Mouse (Mus musculus) embryonic facial prominence, embryonic 14.5 days (tissue): ENCODE results near the gene Xpo1. TPM values are rescaled to one million over a fixed set of nuclear protein-coding genes. Genes with fewer than 3 reads are reported as not detected.

Experiments used
- ATAC-seq: fragments of 200-750 bp; cut with Nextera tagmentation; 2 replicates; pipeline ENCODE4 v1.8.0; 2017; ENCODE audit warnings: low read depth, moderate number of reproducible peaks, moderate TSS enrichment
- DNase-seq: peaks from one replicate; pipeline ENCODE4 v3.0.0-alpha.2; 2015; ENCODE audit warnings: low spot score
- H3K27ac ChIP-seq: fragments of 300-500 bp; sonication (generic); replicated peaks from 2 replicates; pipeline ENCODE4 v1.5.1; 2014; ENCODE audit warnings: low read depth, mild to moderate bottlenecking, low read length, moderate library complexity
- H3K27me3 ChIP-seq: fragments of 300-500 bp; sonication (generic); replicated peaks from 2 replicates; pipeline ENCODE4 v1.6.1; 2014; ENCODE audit warnings: low read length; ENCODE audit not compliant: control insufficient read depth, insufficient read depth
- H3K36me3 ChIP-seq: fragments of 300-500 bp; sonication (generic); 2 replicates; pipeline ENCODE4 v1.6.1; 2014; ENCODE audit warnings: low read length, mixed read lengths; ENCODE audit not compliant: control insufficient read depth, insufficient read depth
- H3K4me1 ChIP-seq: fragments of 300-500 bp; sonication (generic); 2 replicates; pipeline ENCODE4 v1.6.1; 2014; ENCODE audit warnings: antibody characterized with exemption, low read length; ENCODE audit not compliant: control insufficient read depth, insufficient read depth
- H3K4me2 ChIP-seq: fragments of 300-500 bp; sonication (generic); 2 replicates; pipeline ENCODE4 v1.6.1; 2014; ENCODE audit warnings: low read depth, mild to moderate bottlenecking, low read length, moderate library complexity, mixed read lengths
- H3K4me3 ChIP-seq: fragments of 300-500 bp; sonication (generic); 2 replicates; pipeline ENCODE4 v1.5.1; 2014; ENCODE audit warnings: low read depth, mild to moderate bottlenecking, low read length
- H3K9ac ChIP-seq: fragments of 300-500 bp; sonication (generic); 2 replicates; pipeline ENCODE4 v1.6.1; 2014; ENCODE audit warnings: low read depth, mild to moderate bottlenecking, low read length, moderate library complexity, mixed read lengths
- H3K9me3 ChIP-seq: fragments of 300-500 bp; sonication (generic); 2 replicates; pipeline ENCODE4 v1.6.1; 2016; ENCODE audit warnings: low read length; ENCODE audit not compliant: control insufficient read depth
- WGBS: fragments of 180-500 bp; shearing (Covaris S2); extraction: QIAGEN DNeasy Blood & Tissue Kit; methylation state at CpG from one replicate; pipeline ENCODE4 v1.1.7; 2014; 5-methylcytosine and 5-hydroxymethylcytosine counted together
- polyA plus RNA-seq: library from polyadenylated mRNA; unstranded; fragments of >200 nt; fragmentation: Nextera tagmentation; extraction: Ambion mirVana; gene quantifications from 2 replicates; pipeline ENCODE4 v1.2.1, GENCODE M21; 2014

Gene Xpo1
- polyA plus RNA-seq, result 102 and 118 TPM in 2 replicates

GRCm38 (mm10) chr11:23255427-23256193, at the start of gene Xpo1:
Gene Xpo1 (plus strand): TSS chr11:23256041.
- Histone ChIP-seq H3K36me3 (no peaks in the 10 kb centered on the region), H3K4me1 (peaks cover 16% of the 10 kb centered on the region; the same call in 1 of the 2 replicates), H3K9ac (peak within 1 kb of the TSS; percentile 100), H3K4me2 (peak within 1 kb of the TSS; percentile 93), H3K27me3 (no peaks in the 10 kb centered on the region), H3K4me3 (peak within 1 kb of the TSS; percentile 99), H3K9me3 (no peaks in the 10 kb centered on the region), H3K27ac (peak within 1 kb of the TSS; percentile 100)
- peak; percentile 98 for ATAC-seq
- WGBS, result 0% methylated on average over 44 of the region's 60 CpGs
- peak; percentile 100 for DNase-seq

- no peak for ATAC-seq
- WGBS, result 78% methylated on average over 7 of the region's 7 CpGs
Measured at GRCm38 (mm10) chr11:23209717-23210116, 46.1 kb upstream of the Xpo1 start.

GRCm38 (mm10) chr11:23210590-23211510, 45.0 kb upstream of the Xpo1 start:
- H3K27me3 ChIP-seq, result no peaks in the 10 kb centered on the region
- H3K27ac ChIP-seq, result peak overlapping the region; percentile 74
- H3K9ac ChIP-seq, result peak overlapping the region; percentile 59
- DNase-seq, result peak; percentile 75
- H3K4me2 ChIP-seq, result peak overlapping the region; percentile 54
- peak; percentile 81 for ATAC-seq
- H3K9me3 ChIP-seq, result no peaks in the 10 kb centered on the region
- peak overlapping the region; percentile 31 for H3K4me3 ChIP-seq
- 13% methylated on average over 16 of the region's 16 CpGs for WGBS
- H3K4me1 ChIP-seq, result no peaks in the 10 kb centered on the region
- no peaks in the 10 kb centered on the region for H3K36me3 ChIP-seq

More at GRCm38 (mm10) chr11:23209717-23210116, 46.1 kb upstream of the Xpo1 start:
- no peaks in the 10 kb centered on the region for H3K27me3 ChIP-seq
- H3K9ac ChIP-seq, result no peak overlapping the region
- H3K9me3 ChIP-seq, result no peaks in the 10 kb centered on the region
- no peak overlapping the region for H3K4me2 ChIP-seq
- no peak for DNase-seq
- no peaks in the 10 kb centered on the region for H3K4me1 ChIP-seq
- no peak overlapping the region for H3K4me3 ChIP-seq
- no peak overlapping the region for H3K27ac ChIP-seq
- no peaks in the 10 kb centered on the region for H3K36me3 ChIP-seq

GRCm38 (mm10) chr11:23217430-23217829, 38.4 kb upstream of the Xpo1 start:
- Histone ChIP-seq H3K36me3 (no peaks in the 10 kb centered on the region), H3K27ac (no peak overlapping the region), H3K9me3 (no peaks in the 10 kb centered on the region), H3K9ac (no peak overlapping the region), H3K27me3 (no peaks in the 10 kb centered on the region), H3K4me2 (no peak overlapping the region), H3K4me3 (no peak overlapping the region), H3K4me1 (no peaks in the 10 kb centered on the region)
- ATAC-seq, result no peak
- no peak for DNase-seq
- 83% methylated on average over 9 of the region's 9 CpGs for WGBS

GRCm38 (mm10) chr11:23236015-23236414, 19.8 kb upstream of the Xpo1 start:
- Histone ChIP-seq H3K9ac (no peak overlapping the region), H3K4me3 (no peak overlapping the region), H3K27me3 (no peaks in the 10 kb centered on the region), H3K4me2 (no peak overlapping the region), H3K27ac (no peak overlapping the region), H3K36me3 (no peaks in the 10 kb centered on the region), H3K9me3 (no peaks in the 10 kb centered on the region), H3K4me1 (no peaks in the 10 kb centered on the region)
- WGBS, result 81% methylated on average over 4 of the region's 4 CpGs
- ATAC-seq (no peak), DNase-seq (no peak)

- H3K27me3 ChIP-seq, result no peaks in the 10 kb centered on the region
Measured at GRCm38 (mm10) chr11:23253931-23254330, 1.9 kb upstream of the Xpo1 start.

GRCm38 (mm10) chr11:23254548-23254947, 1.3 kb upstream of the Xpo1 start:
- H3K9me3 ChIP-seq, result no peaks in the 10 kb centered on the region
- ATAC-seq (no peak), DNase-seq (no peak)
- peak overlapping the region; percentile 57 for H3K4me3 ChIP-seq
- H3K27me3 ChIP-seq, result no peaks in the 10 kb centered on the region
- peak overlapping the region; percentile 95 for H3K27ac ChIP-seq
- peak overlapping the region; percentile 69 for H3K4me2 ChIP-seq
- 80% methylated on average over 4 of the region's 4 CpGs for WGBS
- peak overlapping the region; percentile 83 for H3K9ac ChIP-seq
- H3K4me1 ChIP-seq, result peaks cover 12% of the 10 kb centered on the region; the same call in 1 of the 2 replicates
- no peaks in the 10 kb centered on the region for H3K36me3 ChIP-seq

More at GRCm38 (mm10) chr11:23253931-23254330, 1.9 kb upstream of the Xpo1 start:
- no peaks in the 10 kb centered on the region for H3K36me3 ChIP-seq
- H3K9me3 ChIP-seq, result no peaks in the 10 kb centered on the region
- no peak overlapping the region for H3K4me3 ChIP-seq
- H3K4me1 ChIP-seq, result peaks cover 6% of the 10 kb centered on the region; the same call in 1 of the 2 replicates
- no peak overlapping the region for H3K9ac ChIP-seq
- ATAC-seq (no peak), DNase-seq (no peak)
- no peak overlapping the region for H3K4me2 ChIP-seq
- H3K27ac ChIP-seq, result no peak overlapping the region
- 89% methylated on average over 4 of the region's 4 CpGs for WGBS

GRCm38 (mm10) chr11:23255053-23255426, 801 bp upstream of the Xpo1 start:
- peak overlapping the region; percentile 69 for H3K4me2 ChIP-seq
- DNase-seq, result no peak
- H3K4me3 ChIP-seq, result peak overlapping the region; percentile 57
- H3K27me3 ChIP-seq, result no peaks in the 10 kb centered on the region
- no peak for ATAC-seq
- no peaks in the 10 kb centered on the region for H3K9me3 ChIP-seq
- H3K36me3 ChIP-seq, result no peaks in the 10 kb centered on the region
- 2% methylated on average over 19 of the region's 24 CpGs for WGBS
- peak overlapping the region; percentile 83 for H3K9ac ChIP-seq
- H3K27ac ChIP-seq, result peak overlapping the region; percentile 95
- peaks cover 12% of the 10 kb centered on the region; the same call in 1 of the 2 replicates for H3K4me1 ChIP-seq
